Mouse (Mus musculus) hindbrain, embryonic 11.5 days (tissue): ENCODE measurements around the gene Thoc7. TPM values are rescaled to one million over a fixed set of nuclear protein-coding genes. Genes with fewer than 3 reads are reported as not detected.

Experiments used
- ATAC-seq: fragments of 200-750 bp; cut with Nextera tagmentation; 2 replicates; pipeline ENCODE4 v1.8.0; 2017; ENCODE audit warnings: mild to moderate bottlenecking, moderate TSS enrichment, moderate library complexity; ENCODE audit not compliant: low FRiP score
- DNase-seq: peaks from one replicate; pipeline ENCODE4 v3.0.0-alpha.2; 2015; ENCODE audit warnings: low spot score
- H3K27ac ChIP-seq: fragments of 300-500 bp; sonication (generic); 2 replicates; pipeline ENCODE4 v1.5.1; 2014; ENCODE audit warnings: mild to moderate bottlenecking, low read depth, low read length
- H3K27me3 ChIP-seq: fragments of 300-500 bp; sonication (generic); 2 replicates; pipeline ENCODE4 v1.6.1; 2014; ENCODE audit warnings: mild to moderate bottlenecking, low read length, moderate library complexity, mixed read lengths; ENCODE audit not compliant: control insufficient read depth, insufficient read depth
- H3K36me3 ChIP-seq: fragments of 300-500 bp; sonication (generic); 2 replicates; pipeline ENCODE4 v1.6.1; 2014; ENCODE audit warnings: mild to moderate bottlenecking, low read length, moderate library complexity, mixed read lengths; ENCODE audit not compliant: control insufficient read depth, insufficient read depth
- H3K4me1 ChIP-seq: fragments of 300-500 bp; sonication (generic); replicated peaks from 2 replicates; pipeline ENCODE4 v1.6.1; 2014; ENCODE audit warnings: low read length, mixed read lengths; ENCODE audit not compliant: control insufficient read depth, insufficient read depth
- H3K4me2 ChIP-seq: fragments of 300-500 bp; sonication (generic); replicated peaks from 2 replicates; pipeline ENCODE4 v1.6.1; 2014; ENCODE audit warnings: mild to moderate bottlenecking, low read depth, low read length
- H3K4me3 ChIP-seq: fragments of 300-500 bp; sonication (generic); 2 replicates; pipeline ENCODE4 v1.5.1; 2014; ENCODE audit warnings: low read depth, low read length
- H3K9ac ChIP-seq: fragments of 300-500 bp; sonication (generic); 2 replicates; pipeline ENCODE4 v1.6.1; 2014; ENCODE audit warnings: low read depth, low read length
- H3K9me3 ChIP-seq: fragments of 300-500 bp; sonication (generic); 2 replicates; pipeline ENCODE4 v1.6.1; 2016; ENCODE audit warnings: low read length; ENCODE audit not compliant: control insufficient read depth
- WGBS: fragments of 180-500 bp; shearing (Covaris S2); extraction: QIAGEN DNeasy Blood & Tissue Kit; methylation state at CpG from one replicate; pipeline ENCODE4 v1.1.7; 2014; 5-methylcytosine and 5-hydroxymethylcytosine counted together
- polyA plus RNA-seq: library from polyadenylated mRNA; unstranded; fragments of >200 nt; fragmentation: Nextera tagmentation; extraction: Ambion mirVana; gene quantifications from 2 replicates; pipeline ENCODE4 v1.2.1, GENCODE M21; 2014

Thoc7 gene
- polyA plus RNA-seq: 253 TPM in 2 replicates

GRCm38 (mm10) chr14:13961401-13962112 is at the start of gene Thoc7, which contains the start of gene Atxn7:
Thoc7 (minus strand) TSS chr14:13961852.
Atxn7 (plus strand) TSS chr14:13961440.
- Histone ChIP-seq H3K4me2 (peak within 1 kb of the TSS; percentile 51), H3K9me3 (no peaks in the 10 kb centered on the region), H3K4me3 (peak within 1 kb of the TSS; percentile 92), H3K4me1 (no peaks in the 10 kb centered on the region), H3K27me3 (no peaks in the 10 kb centered on the region), H3K36me3 (no peaks in the 10 kb centered on the region), H3K9ac (peak within 1 kb of the TSS; percentile 99), H3K27ac (peak within 1 kb of the TSS; percentile 90)
- ATAC-seq: peak; percentile 75
- DNase-seq: peak; percentile 67
- 4% methylated on average over 34 of the region's 56 CpGs for WGBS

- Histone ChIP-seq H3K27me3 (no peaks in the 10 kb centered on the region), H3K27ac (no peak overlapping the region), H3K4me2 (no peak overlapping the region), H3K9me3 (no peaks in the 10 kb centered on the region), H3K36me3 (no peaks in the 10 kb centered on the region), H3K4me3 (no peak overlapping the region), H3K9ac (no peak overlapping the region), H3K4me1 (no peaks in the 10 kb centered on the region; the same call in 1 of the 2 replicates)
- WGBS: 81% methylated on average over 6 of the region's 6 CpGs
- ATAC-seq (no peak), DNase-seq (no peak)
Observed at GRCm38 (mm10) chr14:14009712-14010111, 48.1 kb upstream of the Thoc7 start.

GRCm38 (mm10) chr14:14002771-14003170 is 41.1 kb upstream of the Thoc7 start:
- H3K27ac ChIP-seq: no peak overlapping the region
- H3K4me3 ChIP-seq: no peak overlapping the region
- ATAC-seq (no peak), DNase-seq (no peak)
- 96% methylated on average over 7 of the region's 7 CpGs for WGBS
- no peak overlapping the region for H3K9ac ChIP-seq
- H3K4me1 ChIP-seq: no peaks in the 10 kb centered on the region
- no peaks in the 10 kb centered on the region for H3K9me3 ChIP-seq
- H3K27me3 ChIP-seq: no peaks in the 10 kb centered on the region
- no peaks in the 10 kb centered on the region for H3K36me3 ChIP-seq
- no peak overlapping the region for H3K4me2 ChIP-seq

- Histone ChIP-seq H3K36me3 (no peaks in the 10 kb centered on the region), H3K9ac (no peak overlapping the region), H3K9me3 (no peaks in the 10 kb centered on the region), H3K4me1 (no peaks in the 10 kb centered on the region), H3K4me2 (no peak overlapping the region), H3K27ac (no peak overlapping the region), H3K4me3 (no peak overlapping the region), H3K27me3 (no peaks in the 10 kb centered on the region)
- DNase-seq (no peak), ATAC-seq (no peak)
- 80% methylated on average over 9 of the region's 9 CpGs for WGBS
Observed at GRCm38 (mm10) chr14:13995206-13996097, 33.8 kb upstream of the Thoc7 start.

GRCm38 (mm10) chr14:13990741-13991140 is 29.1 kb upstream of the Thoc7 start:
- DNase-seq (no peak), ATAC-seq (no peak)
- Histone ChIP-seq H3K36me3 (no peaks in the 10 kb centered on the region), H3K27ac (no peak overlapping the region), H3K4me2 (no peak overlapping the region), H3K9ac (no peak overlapping the region), H3K27me3 (no peaks in the 10 kb centered on the region), H3K4me1 (no peaks in the 10 kb centered on the region), H3K9me3 (no peaks in the 10 kb centered on the region), H3K4me3 (no peak overlapping the region)
- 87% methylated on average over 3 of the region's 3 CpGs for WGBS

GRCm38 (mm10) chr14:13988397-13988796 is 26.7 kb upstream of the Thoc7 start:
- ATAC-seq (no peak), DNase-seq (no peak)
- Histone ChIP-seq H3K4me3 (no peak overlapping the region), H3K9ac (no peak overlapping the region), H3K9me3 (no peaks in the 10 kb centered on the region), H3K36me3 (no peaks in the 10 kb centered on the region), H3K4me2 (no peak overlapping the region), H3K27ac (no peak overlapping the region), H3K27me3 (no peaks in the 10 kb centered on the region), H3K4me1 (no peaks in the 10 kb centered on the region)
- 80% methylated on average over 2 of the region's 2 CpGs for WGBS

- Histone ChIP-seq H3K27me3 (no peaks in the 10 kb centered on the region), H3K4me1 (no peaks in the 10 kb centered on the region), H3K36me3 (no peaks in the 10 kb centered on the region), H3K4me2 (no peak overlapping the region), H3K4me3 (no peak overlapping the region), H3K9me3 (no peaks in the 10 kb centered on the region), H3K27ac (no peak overlapping the region), H3K9ac (no peak overlapping the region)
- DNase-seq: no peak
- 58% methylated on average over 2 of the region's 2 CpGs for WGBS
- ATAC-seq: no peak
Observed at GRCm38 (mm10) chr14:13982174-13982573, 20.5 kb upstream of the Thoc7 start.

- no peak overlapping the region for H3K4me3 ChIP-seq
- no peak for ATAC-seq
Observed at GRCm38 (mm10) chr14:13981286-13981685, 19.6 kb upstream of the Thoc7 start.

More at GRCm38 (mm10) chr14:13981286-13981685, 19.6 kb upstream of the Thoc7 start:
- Histone ChIP-seq H3K27ac (no peak overlapping the region), H3K9me3 (no peaks in the 10 kb centered on the region), H3K27me3 (no peaks in the 10 kb centered on the region), H3K4me1 (no peaks in the 10 kb centered on the region), H3K4me2 (no peak overlapping the region), H3K36me3 (no peaks in the 10 kb centered on the region), H3K9ac (no peak overlapping the region)
- no peak for DNase-seq
- 55% methylated on average over 2 of the region's 2 CpGs for WGBS
